Mouse (Mus musculus) liver, embryonic 11.5 days (tissue): ENCODE measurements around the gene Lbp. TPM values are rescaled to one million over a fixed set of nuclear protein-coding genes. Genes with fewer than 3 reads are reported as not detected.
A peak's percentile ranks its signal among the peaks of the same experiment; 100 is the strongest.

Source experiments
- ATAC-seq: fragments of 200-750 bp; cut with Nextera tagmentation; replicated peaks from 2 replicates; pipeline ENCODE4 v1.8.0; 2017; ENCODE audit warnings: moderate number of reproducible peaks, mild to moderate bottlenecking, moderate TSS enrichment, moderate library complexity; ENCODE audit not compliant: low FRiP score
- DNase-seq: peaks from one replicate; pipeline ENCODE4 v3.0.0-alpha.2; 2017; ENCODE audit warnings: low spot score
- H3K27ac ChIP-seq: fragments of 300-500 bp; sonication (generic); 2 replicates; pipeline ENCODE4 v1.5.1; 2014; ENCODE audit warnings: mild to moderate bottlenecking, low read depth, low read length, control low read depth
- H3K27me3 ChIP-seq: fragments of 300-500 bp; sonication (generic); replicated peaks from 2 replicates; pipeline ENCODE4 v1.6.1; 2014; ENCODE audit warnings: low read length, mixed read lengths; ENCODE audit not compliant: control insufficient read depth, insufficient read depth
- H3K36me3 ChIP-seq: fragments of 300-500 bp; sonication (generic); 2 replicates; pipeline ENCODE4 v1.6.1; 2014; ENCODE audit warnings: mild to moderate bottlenecking, low read length, moderate library complexity, mixed read lengths; ENCODE audit not compliant: control insufficient read depth, insufficient read depth
- H3K4me1 ChIP-seq: fragments of 300-500 bp; sonication (generic); replicated peaks from 2 replicates; pipeline ENCODE4 v1.6.1; 2014; ENCODE audit warnings: low read length, mixed read lengths; ENCODE audit not compliant: control insufficient read depth, insufficient read depth
- H3K4me2 ChIP-seq: fragments of 300-500 bp; sonication (generic); 2 replicates; pipeline ENCODE4 v1.6.1; 2014; ENCODE audit warnings: mild to moderate bottlenecking, control low read depth, moderate library complexity
- H3K4me3 ChIP-seq: fragments of 300-500 bp; sonication (generic); 2 replicates; pipeline ENCODE4 v1.5.1; 2014; ENCODE audit warnings: low read depth, low read length, control low read depth
- H3K9ac ChIP-seq: fragments of 300-500 bp; sonication (generic); 2 replicates; pipeline ENCODE4 v1.6.1; 2014; ENCODE audit warnings: low read depth, low read length, control low read depth
- H3K9me3 ChIP-seq: fragments of 300-500 bp; sonication (generic); 2 replicates; pipeline ENCODE4 v1.6.1; 2016; ENCODE audit warnings: low read length, inconsistent platforms, mixed read lengths; ENCODE audit not compliant: control insufficient read depth
- WGBS: fragments of 180-500 bp; shearing (Covaris S2); extraction: QIAGEN DNeasy Blood & Tissue Kit; methylation state at CpG from one replicate; pipeline ENCODE4 v1.1.7; 2014; 5-methylcytosine and 5-hydroxymethylcytosine counted together
- polyA plus RNA-seq: library from polyadenylated mRNA; unstranded; fragments of >200 nt; fragmentation: Nextera tagmentation; extraction: Ambion mirVana; gene quantifications from 2 replicates; pipeline ENCODE4 v1.2.1, GENCODE M21; 2014

Gene Lbp
- polyA plus RNA-seq, 1 experiment from 2014 or later = 13.7 TPM

DNA sequence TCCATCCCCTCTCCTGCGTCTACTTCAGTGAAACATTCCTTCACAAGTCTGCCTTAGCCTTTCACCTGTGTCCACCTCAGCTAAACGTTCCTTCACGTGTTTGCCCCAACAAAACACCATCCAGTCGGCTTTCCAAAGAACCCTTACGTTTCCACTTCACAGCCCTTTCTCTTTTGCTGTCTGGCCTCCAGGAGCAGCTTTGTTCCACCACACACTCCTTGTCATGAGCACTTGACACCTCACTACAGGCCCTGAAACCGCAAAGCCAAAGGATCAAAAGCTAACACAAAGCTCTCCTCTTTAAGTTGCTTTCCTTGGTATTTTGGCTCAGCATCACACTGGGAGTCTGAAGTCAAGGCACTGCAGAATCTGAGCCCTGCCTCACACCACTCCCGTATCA is 67.2 kb downstream of the Lbp start:
- H3K36me3 ChIP-seq = no peaks in the 10 kb centered on the region
- WGBS = 72% methylated on average over 7 of the region's 7 CpGs
- H3K4me2 ChIP-seq = no peak overlapping the region
- ATAC-seq (no peak), DNase-seq (no peak)
- no peak overlapping the region for H3K4me3 ChIP-seq
- H3K9me3 ChIP-seq = no peaks in the 10 kb centered on the region
- no peak overlapping the region for H3K27ac ChIP-seq
- H3K9ac ChIP-seq = no peak overlapping the region
- peaks cover 9% of the 10 kb centered on the region for H3K4me1 ChIP-seq
- H3K27me3 ChIP-seq = peaks cover 26% of the 10 kb centered on the region

DNA sequence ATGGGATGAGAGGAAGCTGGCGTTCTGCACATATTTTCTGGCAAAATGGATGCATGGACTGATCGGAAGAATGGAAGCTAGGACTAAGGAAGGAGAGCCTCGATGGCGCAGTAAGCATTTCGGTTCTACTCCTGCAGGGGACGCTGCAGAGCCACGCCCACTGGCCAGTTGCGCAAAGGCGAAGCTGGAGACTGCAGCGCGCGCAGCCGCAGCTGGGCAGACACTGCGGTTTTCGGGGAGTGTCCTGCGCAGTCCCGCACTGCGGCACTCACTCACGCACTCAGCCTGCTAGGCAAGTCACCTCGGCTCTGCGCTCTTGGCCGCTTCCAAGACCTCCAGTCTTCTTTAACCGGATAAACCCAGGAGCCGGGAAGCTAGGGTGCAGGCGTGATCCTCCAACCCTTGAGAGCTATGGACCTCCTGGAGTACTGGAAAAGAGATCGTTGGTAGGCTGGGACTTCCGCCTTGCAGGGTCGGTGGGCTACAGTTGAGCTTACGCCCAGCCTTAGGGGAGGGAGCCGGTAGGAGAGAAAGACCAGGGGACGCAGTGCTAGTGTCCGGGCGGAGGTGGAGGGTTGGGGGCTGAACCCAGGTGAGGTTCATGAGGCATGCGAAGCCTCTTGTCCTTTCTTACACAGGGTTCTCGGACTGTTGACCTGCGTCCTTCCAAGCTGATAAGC is 69.3 kb downstream of the Lbp start, which contains the start of gene Snhg11:
Snhg11 (plus strand) TSS at position 196 of the 680 bp plus-strand sequence.
- no peaks in the 10 kb centered on the region for H3K36me3 ChIP-seq
- H3K4me1 ChIP-seq = peaks cover 9% of the 10 kb centered on the region
- H3K4me2 ChIP-seq = peak within 1 kb of the TSS; percentile 67
- H3K27me3 ChIP-seq = peaks cover 26% of the 10 kb centered on the region
- peak; percentile 64 for DNase-seq
- WGBS = 3% methylated on average over 36 of the region's 36 CpGs
- ATAC-seq = peak; percentile 34; the same call in 1 of the 2 replicates
- H3K9me3 ChIP-seq = no peaks in the 10 kb centered on the region
- peak within 1 kb of the TSS; percentile 43 for H3K4me3 ChIP-seq
- H3K9ac ChIP-seq = peak within 1 kb of the TSS; percentile 14; the same call in 1 of the 2 replicates
- H3K27ac ChIP-seq = no peak within 1 kb of the TSS

DNA sequence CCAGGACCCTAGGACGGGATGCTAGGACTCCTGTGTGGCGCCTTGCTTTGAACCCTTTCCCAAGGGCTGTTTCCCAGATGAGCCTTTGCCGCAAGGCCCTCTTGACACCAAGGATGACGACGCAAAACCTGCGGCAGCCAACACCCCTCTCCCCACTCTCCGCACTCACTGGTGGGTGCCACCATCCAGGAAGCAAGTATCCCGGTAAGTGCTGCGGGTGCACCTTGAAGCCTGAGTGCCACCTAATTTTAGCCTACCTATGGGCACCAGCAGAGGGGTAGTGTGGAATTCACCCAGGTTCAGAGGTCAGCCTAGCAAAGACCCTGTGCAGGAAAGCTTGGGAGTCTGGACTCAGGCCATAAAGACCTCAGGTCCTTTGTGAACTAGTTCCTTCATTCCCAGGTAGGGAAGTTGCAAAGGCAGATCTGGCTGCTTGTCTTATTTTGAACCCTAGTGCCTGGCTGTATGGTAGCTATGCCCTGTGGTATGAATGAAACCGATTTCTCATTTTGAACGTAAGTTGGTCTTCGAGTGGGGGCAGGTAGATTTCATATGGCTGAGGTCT is 69.9 kb downstream of the Lbp start:
- ATAC-seq = peak; percentile 22; the same call in 1 of the 2 replicates
- Histone ChIP-seq H3K36me3 (no peaks in the 10 kb centered on the region), H3K27me3 (peaks cover 26% of the 10 kb centered on the region), H3K9ac (no peak overlapping the region), H3K9me3 (no peaks in the 10 kb centered on the region), H3K4me2 (peak overlapping the region; percentile 67), H3K27ac (no peak overlapping the region), H3K4me1 (peaks cover 9% of the 10 kb centered on the region), H3K4me3 (peak overlapping the region; percentile 43)
- no peak for DNase-seq
- WGBS = 27% methylated on average over 12 of the region's 12 CpGs

DNA sequence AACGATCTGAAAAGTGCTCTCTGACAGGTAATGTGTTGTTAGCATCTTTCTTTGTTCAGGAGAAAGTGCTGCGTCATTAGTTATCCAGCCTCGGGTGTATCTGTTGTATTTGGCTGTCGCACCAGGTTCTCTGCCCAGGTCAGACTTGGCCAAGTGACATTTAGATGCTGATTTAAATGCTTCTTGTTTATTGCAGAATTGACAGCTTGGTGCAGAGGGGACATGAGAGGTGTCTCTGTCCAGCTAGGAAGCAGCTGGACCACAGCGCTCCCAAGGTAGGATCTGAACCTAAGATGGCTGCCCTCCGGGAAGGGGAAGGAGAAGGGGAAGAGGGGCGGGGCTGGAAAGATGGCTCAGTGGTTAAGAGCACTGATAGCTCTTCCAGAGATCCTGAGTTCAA is 70.5 kb downstream of the Lbp start:
- Histone ChIP-seq H3K9me3 (no peaks in the 10 kb centered on the region), H3K27me3 (peaks cover 26% of the 10 kb centered on the region), H3K4me1 (peaks cover 9% of the 10 kb centered on the region), H3K36me3 (no peaks in the 10 kb centered on the region), H3K9ac (no peak overlapping the region), H3K4me2 (no peak overlapping the region; the same call in 1 of the 2 replicates), H3K4me3 (no peak overlapping the region), H3K27ac (no peak overlapping the region)
- WGBS = 57% methylated on average over 7 of the region's 7 CpGs
- ATAC-seq (no peak), DNase-seq (no peak)

DNA sequence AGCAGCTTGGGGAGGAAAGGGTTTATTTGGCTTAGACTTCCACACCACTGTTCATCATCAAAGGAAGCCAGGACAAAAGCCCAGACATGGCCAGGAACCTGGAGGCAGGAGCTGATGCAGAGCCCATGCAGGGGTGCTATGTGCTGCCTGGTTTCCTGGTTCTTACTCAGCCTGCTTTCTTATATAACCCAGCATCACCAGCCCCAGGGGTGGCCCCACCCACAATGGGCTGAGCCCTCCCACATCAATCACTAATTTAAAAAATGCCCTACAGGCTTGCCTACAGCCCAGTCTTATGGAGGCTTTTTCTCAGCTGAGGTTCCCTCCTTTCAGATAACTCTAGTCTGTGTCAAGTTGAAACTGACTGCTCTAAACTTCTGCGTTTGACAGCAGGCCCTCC is 71.5 kb downstream of the Lbp start:
- DNase-seq (no peak), ATAC-seq (no peak)
- Histone ChIP-seq H3K4me1 (peaks cover 9% of the 10 kb centered on the region), H3K36me3 (no peaks in the 10 kb centered on the region), H3K4me3 (no peak overlapping the region), H3K27ac (no peak overlapping the region), H3K4me2 (no peak overlapping the region), H3K9ac (no peak overlapping the region), H3K9me3 (no peaks in the 10 kb centered on the region), H3K27me3 (peaks cover 26% of the 10 kb centered on the region)
- WGBS = 78% methylated on average over 1 of the region's 1 CpGs

DNA sequence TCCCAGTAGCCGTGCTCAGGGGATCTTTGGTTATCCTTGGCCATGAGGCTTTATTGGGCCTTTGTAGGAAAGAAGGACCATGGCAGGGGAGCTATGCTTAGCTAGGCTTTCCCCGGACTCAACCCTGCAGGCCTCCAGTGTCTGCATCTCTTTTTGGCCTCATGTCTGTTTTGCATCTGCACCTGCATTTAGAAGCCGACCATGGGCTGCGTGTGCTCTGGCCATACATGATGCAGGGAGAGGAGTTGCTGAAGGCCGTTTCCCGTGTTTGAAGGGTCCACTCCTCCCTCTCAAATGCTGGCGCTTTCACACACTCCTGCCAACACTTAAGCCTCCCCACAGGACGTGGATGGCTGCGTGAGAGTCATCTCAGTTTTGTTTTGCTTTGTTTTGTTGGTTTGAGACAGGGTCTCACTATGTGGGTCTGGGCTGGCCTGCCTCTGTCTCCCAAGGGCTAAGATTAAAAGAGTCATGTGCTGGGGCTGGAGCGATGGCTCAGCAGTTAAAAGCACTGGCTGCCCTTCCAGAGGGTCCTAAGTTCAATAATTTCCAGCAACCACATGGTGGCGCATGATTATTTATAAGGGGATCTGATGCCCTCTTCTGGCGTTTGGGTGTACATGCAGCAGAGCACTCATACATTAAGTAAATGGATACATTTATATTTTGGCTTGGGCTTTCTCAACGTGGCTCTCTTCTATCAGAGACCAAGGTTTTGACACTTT is 73.2 kb downstream of the Lbp start:
- no peak overlapping the region for H3K4me3 ChIP-seq
- ATAC-seq (no peak), DNase-seq (peak; percentile 27)
- H3K9ac ChIP-seq = no peak overlapping the region
- H3K9me3 ChIP-seq = no peaks in the 10 kb centered on the region
- H3K36me3 ChIP-seq = no peaks in the 10 kb centered on the region
- peaks cover 9% of the 10 kb centered on the region for H3K4me1 ChIP-seq
- no peak overlapping the region for H3K27ac ChIP-seq
- H3K4me2 ChIP-seq = no peak overlapping the region
- H3K27me3 ChIP-seq = peaks cover 19% of the 10 kb centered on the region
- 47% methylated on average over 13 of the region's 13 CpGs for WGBS

Other genes starting within 250 kb of the Lbp start
- 49.5 and 49.7 TPM in 2 replicates for gene Tgm2, start 160.1 kb upstream of the Lbp start, polyA plus RNA-seq
- gene D630003M21Rik, start 77.3 kb upstream of the Lbp start, polyA plus RNA-seq = 0.53 and 0.81 TPM in 2 replicates
- gene Bpi, start 48.4 kb upstream of the Lbp start, polyA plus RNA-seq = not detected in 2 replicates
- 2.4 and 3.9 TPM in 2 replicates for gene Snhg11, start 69.1 kb downstream of the Lbp start, polyA plus RNA-seq
- 11.6 and 14.3 TPM in 2 replicates for gene Ralgapb, start 103.4 kb downstream of the Lbp start, polyA plus RNA-seq
- not detected in 2 replicates for gene Adig, start 196.1 kb downstream of the Lbp start, polyA plus RNA-seq
- not detected in 2 replicates for gene Arhgap40, start 206.3 kb downstream of the Lbp start, polyA plus RNA-seq